Mouse (Mus musculus) olfactory bulb, adult 2 months (tissue): ENCODE results near the gene Tmbim6.

Source experiments
- CTCF ChIP-seq: fragments of 200-500 bp; IDR thresholded peaks from 2 replicates; pipeline ENCODE4 v1.5.1; 2012; ENCODE audit warnings: low read depth, mild to moderate bottlenecking, low read length, moderate library complexity; ENCODE audit not compliant: insufficient read depth
- POLR2A ChIP-seq: fragments of 200-500 bp; IDR thresholded peaks from 2 replicates; pipeline ENCODE4 v1.6.1; 2012; ENCODE audit warnings: mild to moderate bottlenecking, low read depth, low read length, moderate library complexity; ENCODE audit not compliant: insufficient read depth

DNA sequence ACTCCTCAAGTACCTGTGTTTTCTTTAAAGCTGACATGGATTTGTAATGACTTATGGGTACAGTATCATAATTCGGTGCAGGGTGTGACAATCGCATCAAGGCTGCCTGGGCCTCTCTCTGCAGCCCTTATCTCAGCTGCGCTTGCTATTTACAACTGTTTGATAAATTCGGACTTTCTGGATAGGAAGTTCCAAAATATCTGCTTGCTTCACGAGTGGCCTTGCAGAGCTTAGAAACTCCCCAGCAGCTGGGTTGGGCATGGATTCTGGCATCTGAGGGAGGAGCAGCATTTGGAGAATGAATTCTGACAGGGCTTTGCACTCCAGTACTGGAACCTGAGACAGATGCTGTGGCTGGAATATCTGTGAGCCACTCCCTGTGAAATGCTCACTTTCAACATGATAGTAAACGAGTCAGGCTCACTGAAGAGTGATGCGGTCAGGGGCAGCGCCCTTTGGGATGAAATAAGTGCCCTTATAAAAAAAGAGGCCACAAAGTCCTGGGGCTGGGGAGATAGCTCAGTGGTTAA, 57.1 kb downstream of the Tmbim6 start:
- TF ChIP-seq CTCF (no peak), POLR2A (no peak)
